Mouse (Mus musculus) monocyte, adult 5-6 weeks (primary cell): ENCODE measurements around the gene Fbxl13. TPM values are rescaled to one million over a fixed set of nuclear protein-coding genes. Genes with fewer than 3 reads are reported as not detected.

Experiments
- ATAC-seq: fragments of 153-309, 156-312 bp; replicated peaks from 2 replicates; pipeline ENCODE4 v1.8.0; 2017; ENCODE audit warnings: mild to moderate bottlenecking; ENCODE audit not compliant: low TSS enrichment, insufficient number of reproducible peaks, severe bottlenecking, poor library complexity, low FRiP score
- total RNA-seq: library from RNA; stranded (forward); fragments of 200-1000, 200-491, 200-594 nt; gene quantifications from 3 replicates; pipeline ENCODE4 v1.2.3, GENCODE M21; 2017

The Fbxl13 gene
- total RNA-seq, 1 experiment from 2014 or later, result not detected

DNA sequence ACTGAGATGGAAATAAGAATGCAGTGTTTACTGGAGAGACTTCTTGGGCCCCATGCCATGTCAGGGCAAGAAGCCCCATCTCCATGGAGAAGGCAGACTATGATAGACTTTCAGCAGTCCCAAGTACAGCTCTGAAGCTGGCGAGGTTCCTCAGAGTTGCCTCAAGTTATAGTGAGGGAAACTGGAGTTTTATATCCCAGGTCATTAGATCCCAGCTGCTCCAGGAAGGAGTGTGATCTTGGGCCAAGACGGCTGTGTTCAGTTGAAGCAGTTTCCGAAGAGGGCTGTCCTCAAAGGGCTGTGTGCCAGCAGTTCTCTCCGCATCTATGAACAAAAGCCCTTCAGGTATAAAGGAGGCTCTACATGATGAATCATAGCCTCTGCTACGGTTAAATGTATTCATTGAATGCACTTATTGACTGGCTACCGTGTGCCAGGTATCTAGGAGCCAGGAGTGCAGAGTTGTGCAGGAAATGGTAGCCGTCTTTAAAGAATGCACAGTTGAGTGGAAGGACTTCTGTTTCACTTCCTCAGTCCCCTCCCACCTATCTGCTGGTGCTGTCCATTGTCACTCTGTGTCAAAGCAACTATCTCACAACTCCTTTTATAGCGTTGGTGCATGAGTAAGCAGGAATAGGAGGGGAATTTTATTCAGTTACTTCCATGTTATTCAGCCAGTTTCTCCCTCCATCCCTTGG lies 204.5 kb downstream of the Fbxl13 start:
- ATAC-seq, result no peak

DNA sequence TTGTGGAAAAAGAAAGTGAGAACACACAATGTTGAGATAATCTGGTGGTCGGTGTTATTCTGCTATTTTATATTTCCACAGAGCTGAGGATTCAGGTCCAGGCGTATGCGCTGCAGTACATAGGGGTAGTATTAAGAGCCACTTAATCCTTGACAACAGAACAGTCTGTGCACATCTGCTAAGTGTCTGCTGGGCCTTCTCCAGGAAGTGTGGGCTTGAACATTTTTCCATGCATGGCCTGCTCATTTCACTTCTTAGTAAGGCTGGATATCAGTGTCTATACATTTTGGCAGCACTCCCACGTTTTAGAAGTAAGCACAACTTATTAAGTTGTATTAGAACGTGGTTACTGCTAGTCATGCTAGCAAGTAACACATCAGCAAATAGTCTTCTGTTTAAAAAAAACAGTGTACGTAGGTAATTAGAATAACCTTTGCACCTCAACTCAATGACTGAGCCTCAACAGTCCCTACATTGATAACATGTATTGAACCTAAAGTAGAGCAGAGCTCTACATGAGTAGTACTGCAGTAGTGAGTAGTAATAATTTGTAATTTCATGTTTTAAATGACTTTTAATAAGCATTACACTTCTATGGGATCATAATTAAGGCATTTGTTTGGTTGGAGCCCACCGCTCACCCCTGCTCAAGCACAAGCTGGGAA lies 205.9 kb downstream of the Fbxl13 start:
- ATAC-seq, result no peak

GRCm38 (mm10) chr5:21438428-21438827 lies 207.0 kb downstream of the Fbxl13 start:
- no peak for ATAC-seq

DNA sequence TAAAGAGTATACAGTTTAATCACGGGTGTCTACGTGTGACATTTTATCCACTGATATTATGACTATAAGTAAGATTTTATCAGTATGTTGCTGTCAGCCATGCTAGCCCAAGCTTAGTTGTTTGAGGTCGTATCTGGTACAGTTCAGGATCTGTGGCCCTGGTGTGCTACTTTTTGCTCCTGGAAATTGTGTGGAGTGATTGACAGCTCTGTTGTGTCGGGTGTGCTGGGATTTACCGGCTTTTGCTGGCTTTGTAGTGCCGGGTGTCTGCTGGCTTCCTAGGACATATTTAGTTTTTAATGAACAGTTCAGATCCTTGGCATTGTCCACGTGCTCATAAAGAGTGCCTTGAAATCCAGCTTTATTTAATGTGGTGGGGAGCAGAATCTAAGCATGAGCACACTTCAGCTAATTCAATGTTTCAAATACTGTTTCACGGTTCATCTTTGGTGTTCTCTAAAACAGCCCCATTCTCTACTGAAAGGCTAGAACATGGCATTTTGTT lies 208.9 kb downstream of the Fbxl13 start:
- no peak for ATAC-seq

GRCm38 (mm10) chr5:21434148-21434929 lies 211.1 kb downstream of the Fbxl13 start:
- ATAC-seq, result no peak

Other genes with a start within 250 kb of the Fbxl13 start
- 0.10 to 0.32 TPM in 2 of 3 replicates, not detected in the other for gene Ccdc146, start 221.0 kb downstream of the Fbxl13 start, total RNA-seq
- 3.5 to 6.2 TPM (median 4.4 TPM) in 3 replicates for gene Fam185a, start 220.7 kb downstream of the Fbxl13 start, total RNA-seq
- gene Lrrc17, start 102.1 kb downstream of the Fbxl13 start, total RNA-seq, result not detected in 3 replicates
- 35.7 to 50.1 TPM (median 38.8 TPM) in 3 replicates for gene Armc10, start 179 bp upstream of the Fbxl13 start, total RNA-seq
- gene Napepld, start 55.8 kb upstream of the Fbxl13 start, total RNA-seq, result 0.21 to 0.95 TPM (median 0.87 TPM) in 3 replicates
- 72.0 to 160 TPM (median 85.6 TPM) in 3 replicates for gene Pmpcb, start 91.5 kb upstream of the Fbxl13 start, total RNA-seq
- 90.7 to 113 TPM (median 108 TPM) in 3 replicates for gene Dnajc2, start 139.6 kb upstream of the Fbxl13 start, total RNA-seq
- gene Psmc2, start 139.6 kb upstream of the Fbxl13 start, total RNA-seq, result 69.9 to 75.6 TPM (median 74.7 TPM) in 3 replicates
- gene Slc26a5, start 220.0 kb upstream of the Fbxl13 start, total RNA-seq, result not detected in 3 replicates